Mouse (Mus musculus) embryo, embryonic 9.5 days (tissue): ENCODE measurements around the gene Rap2a.

Source experiments
- DNase-seq: peaks from one replicate; pipeline ENCODE4 v3.0.0-alpha.2; 2017; ENCODE audit errors: extremely low spot score

Gene Rap2a

GRCm38 (mm10) chr14:120477982-120478568, at the start of gene Rap2a:
Rap2a (plus strand) TSS chr14:120478444.
- DNase-seq, result peak; percentile 93

GRCm38 (mm10) chr14:120428497-120428896, 49.7 kb upstream of the Rap2a start:
- DNase-seq, result no peak

GRCm38 (mm10) chr14:120432773-120433172, 45.5 kb upstream of the Rap2a start:
- no peak for DNase-seq

GRCm38 (mm10) chr14:120433931-120434398, 44.3 kb upstream of the Rap2a start:
- no peak for DNase-seq

- no peak for DNase-seq
Measured at GRCm38 (mm10) chr14:120434831-120435230, 43.4 kb upstream of the Rap2a start.

GRCm38 (mm10) chr14:120440716-120441115, 37.5 kb upstream of the Rap2a start:
- no peak for DNase-seq

- no peak for DNase-seq
Measured at GRCm38 (mm10) chr14:120441256-120441655, 37.0 kb upstream of the Rap2a start.

GRCm38 (mm10) chr14:120441836-120442235, 36.4 kb upstream of the Rap2a start:
- no peak for DNase-seq

- DNase-seq, result no peak
Measured at GRCm38 (mm10) chr14:120454221-120454620, 24.0 kb upstream of the Rap2a start.

GRCm38 (mm10) chr14:120463938-120464727, 14.1 kb upstream of the Rap2a start:
- DNase-seq, result no peak

GRCm38 (mm10) chr14:120466816-120467215, 11.4 kb upstream of the Rap2a start:
- DNase-seq, result no peak

- DNase-seq, result no peak
Measured at GRCm38 (mm10) chr14:120469126-120469790, 9.0 kb upstream of the Rap2a start.

GRCm38 (mm10) chr14:120476186-120476697, 2.0 kb upstream of the Rap2a start:
- DNase-seq, result no peak

GRCm38 (mm10) chr14:120477288-120477981, 809 bp upstream of the Rap2a start:
- DNase-seq, result peak; percentile 99

- peak; percentile 68 for DNase-seq
Measured at GRCm38 (mm10) chr14:120478641-120479341, 547 bp downstream of the Rap2a start.

- DNase-seq, result no peak
Measured at GRCm38 (mm10) chr14:120480341-120480900, 2.2 kb downstream of the Rap2a start.

GRCm38 (mm10) chr14:120480927-120481326, 2.7 kb downstream of the Rap2a start:
- no peak for DNase-seq

- no peak for DNase-seq
Measured at GRCm38 (mm10) chr14:120484561-120484960, 6.3 kb downstream of the Rap2a start.

GRCm38 (mm10) chr14:120496284-120496683, 18.0 kb downstream of the Rap2a start:
- no peak for DNase-seq

GRCm38 (mm10) chr14:120496827-120497226, 18.6 kb downstream of the Rap2a start:
- no peak for DNase-seq

GRCm38 (mm10) chr14:120499096-120499495, 20.9 kb downstream of the Rap2a start:
- DNase-seq, result no peak
